Mouse (Mus musculus): Measurements from ENCODE around the gene Oxa1l. TPM values are rescaled to one million over a fixed set of nuclear protein-coding genes. Genes with fewer than 3 reads are reported as not detected.
"Not testable (repeated sequence)": the region's sequence is repeated elsewhere in the genome, so short reads cannot be mapped to it uniquely, and the experiment has no call there.

Gene Oxa1l
- 10 to 100 TPM; 69.3 to 70.0 TPM for total RNA-seq (2021)
- long read RNA-seq, transcript Oxa1l-201 (10 exons, 2,538 nt): major isoform, 29 of 46 reads
- long read RNA-seq, partial matches to known transcripts: 4 of 46 reads
- long read RNA-seq, other reads (novel, unspliced or antisense): 10 of 46 reads

GRCm38 (mm10) chr14:54360577-54361340, at the start of gene Oxa1l:
Gene Oxa1l, plus strand, starts transcription at chr14:54360834.
- peak; percentile 98 to 99 for DNase-seq (ENCODE audit: low spot score in 2 of 2)

- DNase-seq (ENCODE audit: low spot score in 2 of 2): no peak
These were observed 48.9 kb upstream of the Oxa1l start for GRCm38 (mm10) chr14:54311763-54312162.

GRCm38 (mm10) chr14:54321556-54322376, 38.9 kb upstream of the Oxa1l start:
- DNase-seq (ENCODE audit: low spot score in 2 of 2): no peak

- no peak for DNase-seq (ENCODE audit: low spot score in 2 of 2)
These were observed 36.1 kb upstream of the Oxa1l start for GRCm38 (mm10) chr14:54324486-54324885.

- no peak for DNase-seq (ENCODE audit: low spot score in 2 of 2)
These were observed 32.1 kb upstream of the Oxa1l start for GRCm38 (mm10) chr14:54328548-54328947.

- no peak for DNase-seq (ENCODE audit: low spot score in 2 of 2)
These were observed 31.4 kb upstream of the Oxa1l start for GRCm38 (mm10) chr14:54329201-54329600.

GRCm38 (mm10) chr14:54331178-54331577, 29.5 kb upstream of the Oxa1l start:
- no peak for DNase-seq (ENCODE audit: low spot score in 2 of 2)

GRCm38 (mm10) chr14:54332176-54333074, 28.2 kb upstream of the Oxa1l start:
- DNase-seq (ENCODE audit: low spot score in 2 of 2): no peak

GRCm38 (mm10) chr14:54333452-54334189, 27.0 kb upstream of the Oxa1l start:
- DNase-seq (ENCODE audit: low spot score in 2 of 2): no peak

- no peak for DNase-seq (ENCODE audit: low spot score in 2 of 2)
These were observed 19.8 kb upstream of the Oxa1l start for GRCm38 (mm10) chr14:54340836-54341235.

- not testable (repeated sequence) for DNase-seq (ENCODE audit: low spot score in 2 of 2)
These were observed 18.8 kb upstream of the Oxa1l start for GRCm38 (mm10) chr14:54341807-54342206.

- not testable (repeated sequence) for DNase-seq (ENCODE audit: low spot score in 2 of 2)
These were observed 9.7 kb upstream of the Oxa1l start for GRCm38 (mm10) chr14:54350773-54351541.

- DNase-seq (ENCODE audit: low spot score in 2 of 2): no peak
These were observed 8.3 kb upstream of the Oxa1l start for GRCm38 (mm10) chr14:54352314-54352713.

- no peak for DNase-seq (ENCODE audit: low spot score in 2 of 2)
These were observed 6.2 kb upstream of the Oxa1l start for GRCm38 (mm10) chr14:54354406-54354805.

- DNase-seq (ENCODE audit: low spot score in 2 of 2): no peak
These were observed 2.5 kb downstream of the Oxa1l start for GRCm38 (mm10) chr14:54363156-54363555.

GRCm38 (mm10) chr14:54365026-54365645, 4.5 kb downstream of the Oxa1l start:
- DNase-seq (ENCODE audit: low spot score in 2 of 2): no peak

GRCm38 (mm10) chr14:54366581-54366980, 5.9 kb downstream of the Oxa1l start:
- no peak for DNase-seq (ENCODE audit: low spot score in 2 of 2)

GRCm38 (mm10) chr14:54367429-54368060, 6.9 kb downstream of the Oxa1l start:
- no peak for DNase-seq (ENCODE audit: low spot score in 2 of 2)

GRCm38 (mm10) chr14:54369372-54369771, 8.7 kb downstream of the Oxa1l start:
- no peak for DNase-seq (ENCODE audit: low spot score in 2 of 2)

Data from layer of hippocampus, postnatal 10 days (tissue).